Mouse (Mus musculus) spleen, embryonic (tissue): ENCODE results near the gene Zfp518b.

Experiments used
- CTCF ChIA-PET: fragments of 350-600 bp; sonication (Branson Sonifier 250); formaldehyde crosslinking; loops from one replicate; lab custom pipeline; 2022; lab: Charles Lee

The Zfp518b gene

GRCm38 (mm10) chr5:38684164-38684911 lies at the start of gene Zfp518b:
Gene Zfp518b (minus strand): TSS chr5:38684826.
- CTCF ChIA-PET: interaction anchor here (0.5 kb wide), 1 partner anchor 52 kb away, joined by 18 read pairs; no protein-coding TSS in a partner anchor

- CTCF ChIA-PET: no interaction called here
Measured at GRCm38 (mm10) chr5:38708940-38709581, 24.4 kb upstream of the Zfp518b start.

GRCm38 (mm10) chr5:38707364-38708075 lies 22.9 kb upstream of the Zfp518b start:
- CTCF ChIA-PET: no interaction called here

GRCm38 (mm10) chr5:38702941-38703340 lies 18.3 kb upstream of the Zfp518b start:
- CTCF ChIA-PET: no interaction called here

GRCm38 (mm10) chr5:38702091-38702490 lies 17.5 kb upstream of the Zfp518b start:
- CTCF ChIA-PET: no interaction called here

- CTCF ChIA-PET: no interaction called here
Measured at GRCm38 (mm10) chr5:38698466-38698865, 13.8 kb upstream of the Zfp518b start.

GRCm38 (mm10) chr5:38698046-38698445 lies 13.4 kb upstream of the Zfp518b start:
- CTCF ChIA-PET: no interaction called here

GRCm38 (mm10) chr5:38696616-38697375 lies 12.2 kb upstream of the Zfp518b start:
- CTCF ChIA-PET: interaction anchor here (0.7 kb wide), 1 partner anchor 53 kb away, joined by 10 read pairs; no protein-coding TSS in a partner anchor

- CTCF ChIA-PET: no interaction called here
Measured at GRCm38 (mm10) chr5:38692859-38693258, 8.2 kb upstream of the Zfp518b start.

- CTCF ChIA-PET: no interaction called here
Measured at GRCm38 (mm10) chr5:38689186-38689585, 4.6 kb upstream of the Zfp518b start.

GRCm38 (mm10) chr5:38687694-38688093 lies 3.1 kb upstream of the Zfp518b start:
- CTCF ChIA-PET: no interaction called here

- CTCF ChIA-PET: no interaction called here
Measured at GRCm38 (mm10) chr5:38658836-38659235, 25.8 kb downstream of the Zfp518b start.

GRCm38 (mm10) chr5:38656204-38656603 lies 28.4 kb downstream of the Zfp518b start:
- CTCF ChIA-PET: no interaction called here

GRCm38 (mm10) chr5:38655421-38655928 lies 29.2 kb downstream of the Zfp518b start:
- CTCF ChIA-PET: no interaction called here

- CTCF ChIA-PET: no interaction called here
Measured at GRCm38 (mm10) chr5:38654571-38654970, 30.1 kb downstream of the Zfp518b start.

GRCm38 (mm10) chr5:38653101-38653500 lies 31.5 kb downstream of the Zfp518b start:
- CTCF ChIA-PET: no interaction called here

GRCm38 (mm10) chr5:38651455-38651854 lies 33.2 kb downstream of the Zfp518b start:
- CTCF ChIA-PET: no interaction called here

GRCm38 (mm10) chr5:38641526-38641925 lies 43.1 kb downstream of the Zfp518b start:
- CTCF ChIA-PET: interaction anchor here (0.6 kb wide), 1 partner anchor 1524 kb away, joined by 4 read pairs; no protein-coding TSS in a partner anchor

GRCm38 (mm10) chr5:38636301-38636749 lies 48.3 kb downstream of the Zfp518b start:
- CTCF ChIA-PET: no interaction called here

- CTCF ChIA-PET: no interaction called here
Measured at GRCm38 (mm10) chr5:38635696-38636095, 48.9 kb downstream of the Zfp518b start.
